Comparison of ENCODE assay signal across 17 mouse cellular contexts in genomic region chr4:25028752-25029151, GRCm38 (mm10).
"Had no signal": no experiment of that assay in that cellular context is flagged by ENCODE, and none has a peak within 500 bp of the region (broad histone marks: within the 10 kb centered on the region; RNA-seq: fewer than 3 reads in every experiment).

No protein-coding gene starts in this region.

- DNase-seq: kidney, postnatal 14 days; kidney, postnatal 4 days; left cerebral cortex, postnatal 4 days; liver, embryonic 13.5 days; lung, adult 2 months; lung, postnatal 14 days; lung, postnatal 4 days; midbrain, embryonic 14.5 days; right cerebral cortex, adult 18-20 months; right cerebral cortex, postnatal 14 days; right cerebral cortex, postnatal 4 days; thymus, adult 2 months; thymus, postnatal 14 days; thymus, postnatal 4 days had no signal

- H3K4me3 ChIP-seq: limb, embryonic 13.5 days; liver, embryonic 13.5 days had no signal

- H3K27ac ChIP-seq: liver, embryonic 13.5 days; stomach, postnatal 0 days had no signal

- H3K9me3 ChIP-seq: limb, embryonic 13.5 days; liver, embryonic 13.5 days had no signal

- H3K4me1 ChIP-seq: limb, embryonic 13.5 days; liver, embryonic 13.5 days had no signal

- H3K9ac ChIP-seq: limb, embryonic 13.5 days; liver, embryonic 13.5 days had no signal

- H3K36me3 ChIP-seq: limb, embryonic 13.5 days; liver, embryonic 13.5 days had no signal

- H3K4me2 ChIP-seq: limb, embryonic 13.5 days; liver, embryonic 13.5 days; midbrain, embryonic 11.5 days had no signal

- H3K27me3 ChIP-seq: limb, embryonic 13.5 days; liver, embryonic 13.5 days had no signal
